Mouse (Mus musculus) brain, embryonic 14.5 days (tissue): ENCODE measurements around the gene Ankrd53.

Source experiments
- CTCF ChIP-seq: fragments of 200-500 bp; IDR thresholded peaks from 2 replicates; pipeline ENCODE4 v1.5.1; 2012; ENCODE audit warnings: inconsistent platforms, mild to moderate bottlenecking, moderate library complexity, borderline replicate concordance; ENCODE audit not compliant: insufficient read depth, insufficient read length; ENCODE audit errors: extremely low read depth
- POLR2A ChIP-seq: fragments of 200-500 bp; IDR thresholded peaks from 2 replicates; pipeline ENCODE4 v1.6.1; 2012; ENCODE audit warnings: mild to moderate bottlenecking, inconsistent platforms, borderline replicate concordance; ENCODE audit not compliant: poor library complexity, insufficient read depth, insufficient read length, severe bottlenecking; ENCODE audit errors: extremely low read depth

GRCm38 (mm10) chr6:83756051-83756450, 6.4 kb upstream of the Ankrd53 start:
- TF ChIP-seq POLR2A (no peak), CTCF (no peak)
